Mouse (Mus musculus) brain, embryonic 14.5 days (tissue): ENCODE results near the gene Pias1. TPM values are rescaled to one million over a fixed set of nuclear protein-coding genes. Genes with fewer than 3 reads are reported as not detected.
A peak's percentile ranks its signal among the peaks of the same experiment; 100 is the strongest.

Source experiments
- DNase-seq: peaks from one replicate; pipeline ENCODE4 v3.0.0-alpha.2; 2011; ENCODE audit warnings: low read depth
- CTCF ChIP-seq: fragments of 200-500 bp; IDR thresholded peaks from 2 replicates; pipeline ENCODE4 v1.5.1; 2012; ENCODE audit warnings: inconsistent platforms, mild to moderate bottlenecking, moderate library complexity, borderline replicate concordance; ENCODE audit not compliant: insufficient read depth, insufficient read length; ENCODE audit errors: extremely low read depth
- POLR2A ChIP-seq: fragments of 200-500 bp; IDR thresholded peaks from 2 replicates; pipeline ENCODE4 v1.6.1; 2012; ENCODE audit warnings: mild to moderate bottlenecking, inconsistent platforms, borderline replicate concordance; ENCODE audit not compliant: poor library complexity, insufficient read depth, insufficient read length, severe bottlenecking; ENCODE audit errors: extremely low read depth
- polyA plus RNA-seq: library from polyadenylated mRNA; depleted of rRNA; stranded (reverse); fragments of >200 nt; gene quantifications from 2 replicates; pipeline ENCODE4 v1.2.3, GENCODE M21; 2012

Pias1 gene
- polyA plus RNA-seq, 1 experiment = 35.1 TPM

GRCm38 (mm10) chr9:62932575-62933339 lies 55.0 kb downstream of the Pias1 start:
- no peak for DNase-seq
- TF ChIP-seq CTCF (no peak), POLR2A (no peak)

GRCm38 (mm10) chr9:62924886-62925610 lies 62.7 kb downstream of the Pias1 start:
- TF ChIP-seq CTCF (no peak), POLR2A (no peak)
- DNase-seq = no peak

- DNase-seq = no peak
- TF ChIP-seq CTCF = no peak
- TF ChIP-seq POLR2A = no peak
Observed at GRCm38 (mm10) chr9:62920877-62921276, 66.8 kb downstream of the Pias1 start.

- TF ChIP-seq POLR2A = no peak
- no peak for TF ChIP-seq CTCF
- no peak for DNase-seq
Observed at GRCm38 (mm10) chr9:62917059-62917458, 70.7 kb downstream of the Pias1 start.

- no peak for TF ChIP-seq POLR2A
- TF ChIP-seq CTCF = no peak
- no peak for DNase-seq
Observed at GRCm38 (mm10) chr9:62913390-62914069, 74.2 kb downstream of the Pias1 start.

GRCm38 (mm10) chr9:62905039-62905438 lies 82.7 kb downstream of the Pias1 start:
- no peak for TF ChIP-seq POLR2A
- TF ChIP-seq CTCF = no peak
- DNase-seq = no peak

GRCm38 (mm10) chr9:62903841-62904240 lies 83.9 kb downstream of the Pias1 start:
- no peak for DNase-seq
- TF ChIP-seq CTCF (no peak), POLR2A (no peak)

- TF ChIP-seq CTCF = no peak
- TF ChIP-seq POLR2A = no peak
- DNase-seq = peak; percentile 52
Observed at GRCm38 (mm10) chr9:62901736-62902135, 86.0 kb downstream of the Pias1 start.

- no peak for DNase-seq
- TF ChIP-seq CTCF = no peak
- no peak for TF ChIP-seq POLR2A
Observed at GRCm38 (mm10) chr9:62894486-62894885, 93.2 kb downstream of the Pias1 start.

GRCm38 (mm10) chr9:62881871-62882270 lies 105.9 kb downstream of the Pias1 start:
- DNase-seq = no peak
- no peak for TF ChIP-seq CTCF
- no peak for TF ChIP-seq POLR2A

GRCm38 (mm10) chr9:62877825-62878224 lies 109.9 kb downstream of the Pias1 start:
- TF ChIP-seq POLR2A (no peak), CTCF (no peak)
- DNase-seq = no peak
